Mouse (Mus musculus): Measurements from ENCODE around the gene Fry.
A peak's percentile ranks its signal among the peaks of the same experiment; 100 is the strongest.

Fry gene

GRCm38 (mm10) chr5:150118455-150119241, at the start of gene Fry:
Gene Fry, plus strand, starts transcription at chr5:150118645.
- DNase-seq (ENCODE audit: low spot score) = peak; percentile 87

- peak; percentile 45 for DNase-seq (ENCODE audit: low spot score)
Observed at GRCm38 (mm10) chr5:150070086-150070485, 48.4 kb upstream of the Fry start.

- DNase-seq (ENCODE audit: low spot score) = no peak
Observed at GRCm38 (mm10) chr5:150071738-150072137, 46.7 kb upstream of the Fry start.

DNA sequence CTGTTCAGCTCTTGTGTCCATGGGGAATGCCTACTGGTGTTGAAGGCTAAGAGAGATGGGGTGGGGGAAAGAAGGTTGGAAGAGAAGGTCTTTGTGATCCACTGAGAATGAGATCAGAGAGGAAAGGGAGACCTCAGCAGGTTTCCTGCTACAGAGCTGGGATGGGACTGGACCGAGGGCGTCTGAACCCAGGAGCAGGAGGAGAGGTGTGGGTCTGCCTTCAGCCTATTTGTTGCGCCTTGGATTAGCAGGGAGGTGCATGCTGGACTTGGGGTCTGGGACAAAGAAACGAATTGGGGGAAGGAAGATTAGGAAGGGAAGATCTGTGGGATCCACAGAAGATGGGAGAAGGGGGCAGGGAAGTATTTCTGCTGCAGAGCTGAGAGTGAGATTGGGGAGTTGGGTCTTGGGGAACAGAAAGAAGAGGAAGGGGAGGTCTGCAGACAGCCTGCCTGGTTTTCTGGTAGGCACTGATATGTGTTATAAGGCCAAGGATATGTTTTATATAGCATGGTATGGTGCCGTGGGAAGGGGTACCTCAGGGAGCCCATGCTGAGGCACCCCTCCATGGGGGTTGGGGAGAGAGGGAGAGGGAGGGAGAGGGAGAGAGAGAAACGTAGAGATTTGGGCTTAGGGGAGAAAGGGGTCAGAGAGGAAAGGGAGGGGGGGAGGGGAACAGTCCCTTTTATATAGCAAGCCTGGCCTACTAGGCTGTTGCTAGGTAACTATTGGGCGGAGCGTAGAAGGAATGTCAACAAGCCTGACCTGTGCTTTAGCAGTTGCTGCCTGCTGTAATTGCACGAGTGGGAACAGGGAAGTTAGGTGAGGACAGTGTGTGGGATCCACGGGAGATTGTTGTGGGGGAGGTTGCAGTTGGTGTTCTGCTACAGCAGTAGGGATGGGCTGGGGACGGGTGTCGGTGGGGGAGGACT, 38.3 kb upstream of the Fry start:
- DNase-seq (ENCODE audit: low spot score) = peak; percentile 88

DNA sequence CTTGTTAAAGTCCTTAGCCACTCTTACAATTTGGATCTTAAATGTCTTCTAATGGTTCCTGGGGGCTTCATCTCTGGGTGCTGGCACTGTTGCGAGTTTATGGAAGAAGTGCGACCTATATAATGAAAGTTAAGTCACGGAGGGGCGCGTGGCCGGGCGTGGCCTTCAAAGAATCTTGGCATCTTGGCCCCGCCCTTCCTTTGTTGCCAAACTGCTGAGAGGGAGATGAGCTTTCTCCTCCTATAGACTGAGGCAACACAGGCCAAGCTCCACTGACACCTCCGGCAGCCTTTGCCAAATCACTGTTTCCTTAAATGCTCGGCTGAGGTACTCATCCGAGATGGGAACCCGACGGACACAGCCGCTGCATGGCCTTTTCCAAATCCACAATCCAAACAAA, 35.7 kb upstream of the Fry start:
- DNase-seq (ENCODE audit: low spot score) = no peak

DNA sequence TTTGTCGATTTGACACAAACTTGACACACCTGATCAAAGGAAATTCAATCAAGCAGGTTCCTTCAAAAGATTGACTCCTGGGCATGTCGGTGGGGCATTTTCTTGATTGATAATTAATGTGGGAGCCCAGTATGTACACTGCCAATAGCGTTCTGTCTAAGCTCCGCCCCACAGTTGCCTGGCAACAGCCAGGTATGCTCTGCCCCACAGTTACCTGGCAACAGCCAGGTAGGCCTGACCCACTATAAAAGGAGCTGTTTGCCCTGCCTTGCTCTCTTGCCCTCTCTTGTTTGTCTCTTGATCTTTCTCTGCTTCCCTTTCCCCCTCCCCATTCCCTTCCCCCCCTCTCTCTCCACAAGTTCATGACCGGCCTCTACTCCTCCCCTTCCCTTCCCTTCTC, 35.3 kb upstream of the Fry start:
- no peak for DNase-seq (ENCODE audit: low spot score)

DNA sequence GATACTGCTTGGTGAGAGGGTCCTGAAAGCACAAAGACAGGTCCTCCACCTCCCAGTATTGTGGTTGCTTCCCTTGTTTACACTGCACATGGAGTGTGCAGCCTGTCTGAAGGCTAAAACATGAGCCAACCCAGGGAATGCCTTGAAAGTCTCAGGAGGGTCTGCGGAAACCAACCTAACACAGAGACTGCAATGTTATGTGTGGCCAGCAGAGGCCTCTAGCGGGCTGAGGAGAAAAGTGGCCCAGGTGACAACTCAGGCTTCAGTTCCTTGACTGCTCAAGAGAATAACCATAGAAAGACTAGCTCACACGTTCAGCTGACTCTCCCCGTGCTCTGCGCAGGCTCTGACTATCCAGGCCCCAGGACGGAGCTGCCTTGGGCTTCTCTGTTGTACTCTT, 20.8 kb upstream of the Fry start:
- DNase-seq (ENCODE audit: low spot score) = peak; percentile 77

GRCm38 (mm10) chr5:150098754-150099153, 19.7 kb upstream of the Fry start:
- no peak for DNase-seq (ENCODE audit: low spot score)

DNA sequence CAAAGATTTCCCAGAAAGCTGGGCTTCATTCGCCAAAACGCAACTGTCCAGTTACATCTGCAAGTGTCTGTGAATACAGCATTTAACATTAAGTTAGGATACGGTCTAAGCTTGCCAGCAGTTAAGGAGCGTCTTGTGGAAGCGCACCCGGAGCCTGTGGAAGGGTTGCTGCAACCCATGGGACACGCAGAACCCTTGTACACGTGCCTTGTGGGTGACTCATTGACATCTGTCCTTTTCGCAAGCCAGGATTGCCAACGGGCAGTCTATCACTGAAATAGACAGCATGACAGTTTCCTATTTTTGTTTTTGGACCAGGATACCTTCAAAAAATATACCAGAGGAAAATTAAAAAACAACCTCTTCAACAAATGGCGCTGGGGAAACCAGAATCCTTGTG, 16.7 kb upstream of the Fry start:
- DNase-seq (ENCODE audit: low spot score) = no peak

DNA sequence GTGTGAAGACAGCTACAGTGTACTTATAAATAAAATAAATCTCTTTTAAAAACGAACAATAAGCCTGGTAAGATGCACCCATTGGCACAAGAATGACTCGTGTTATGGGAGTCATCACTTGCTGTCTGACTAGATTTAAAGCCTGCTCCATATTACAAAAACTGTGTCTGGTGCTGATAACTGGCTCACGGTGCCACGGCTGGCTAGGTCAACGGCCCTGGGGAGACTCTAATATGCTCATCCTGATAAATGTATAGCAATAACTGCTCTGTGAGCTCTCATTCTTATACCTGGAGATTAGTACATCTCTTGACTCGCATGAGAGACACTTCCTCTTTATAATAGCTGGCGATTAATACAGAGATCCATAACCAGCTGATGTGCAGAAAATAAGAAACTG, 12.1 kb upstream of the Fry start:
- DNase-seq (ENCODE audit: low spot score) = no peak

DNA sequence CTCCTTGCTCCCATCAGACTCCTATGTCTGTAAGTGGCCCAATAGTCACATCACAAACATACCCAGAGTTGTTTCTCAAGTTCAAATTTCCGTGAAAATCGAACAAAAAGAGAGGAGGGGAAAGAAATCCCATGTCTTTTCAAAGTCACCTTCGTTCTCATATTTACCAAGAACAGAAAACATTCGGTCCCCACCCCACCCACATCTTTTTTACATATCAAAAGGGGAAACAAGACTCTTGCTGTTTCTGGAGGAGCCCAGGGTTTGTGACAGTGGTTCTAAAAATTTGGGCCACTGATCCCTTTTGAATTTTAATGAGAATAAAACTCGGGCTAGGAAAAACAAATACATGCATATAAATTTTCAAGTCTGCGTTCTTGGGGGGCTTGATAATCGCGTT, 7.2 kb upstream of the Fry start:
- no peak for DNase-seq (ENCODE audit: low spot score)

DNA sequence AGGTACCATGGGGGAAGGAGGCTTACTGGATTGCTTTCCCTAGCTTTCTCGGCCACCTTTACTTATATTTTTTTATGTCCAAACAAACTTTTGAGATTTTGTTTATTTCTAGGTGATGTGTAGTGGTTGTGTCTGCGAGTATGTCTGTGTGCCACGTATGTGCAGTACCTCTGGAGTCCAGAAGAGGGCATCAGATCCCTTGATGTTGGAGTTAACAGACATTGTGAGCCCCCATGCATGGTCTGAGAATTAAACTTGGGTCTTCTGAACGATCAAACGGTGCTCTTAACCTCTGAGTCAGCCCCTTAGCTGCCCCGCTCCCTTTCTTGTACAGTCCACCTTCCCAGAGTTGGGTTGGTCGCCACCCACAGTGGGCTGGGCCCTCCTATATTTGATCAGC, 4.4 kb upstream of the Fry start:
- peak; percentile 36 for DNase-seq (ENCODE audit: low spot score)

DNA sequence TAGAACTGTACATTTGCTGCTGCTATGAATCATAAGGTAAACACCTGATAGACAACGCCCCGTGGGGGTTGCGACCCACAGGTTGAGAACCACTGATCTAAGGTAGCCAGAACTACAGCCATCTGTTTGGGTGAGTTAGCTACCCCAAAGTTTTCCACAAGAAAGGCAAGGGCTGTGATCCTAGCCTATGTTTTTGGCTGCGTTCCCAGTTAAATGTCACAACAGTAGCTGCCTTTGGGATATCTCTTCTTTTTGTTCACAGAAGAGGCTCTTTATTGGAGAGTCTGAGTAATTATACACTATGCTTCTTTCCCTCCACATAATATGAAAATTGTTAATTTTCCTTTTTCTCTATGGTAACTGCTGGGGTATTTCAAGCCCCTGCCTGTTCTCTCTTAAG, 3.7 kb upstream of the Fry start:
- no peak for DNase-seq (ENCODE audit: low spot score)

GRCm38 (mm10) chr5:150115271-150116092, 3.0 kb upstream of the Fry start:
- peak; percentile 38 for DNase-seq (ENCODE audit: low spot score)

DNA sequence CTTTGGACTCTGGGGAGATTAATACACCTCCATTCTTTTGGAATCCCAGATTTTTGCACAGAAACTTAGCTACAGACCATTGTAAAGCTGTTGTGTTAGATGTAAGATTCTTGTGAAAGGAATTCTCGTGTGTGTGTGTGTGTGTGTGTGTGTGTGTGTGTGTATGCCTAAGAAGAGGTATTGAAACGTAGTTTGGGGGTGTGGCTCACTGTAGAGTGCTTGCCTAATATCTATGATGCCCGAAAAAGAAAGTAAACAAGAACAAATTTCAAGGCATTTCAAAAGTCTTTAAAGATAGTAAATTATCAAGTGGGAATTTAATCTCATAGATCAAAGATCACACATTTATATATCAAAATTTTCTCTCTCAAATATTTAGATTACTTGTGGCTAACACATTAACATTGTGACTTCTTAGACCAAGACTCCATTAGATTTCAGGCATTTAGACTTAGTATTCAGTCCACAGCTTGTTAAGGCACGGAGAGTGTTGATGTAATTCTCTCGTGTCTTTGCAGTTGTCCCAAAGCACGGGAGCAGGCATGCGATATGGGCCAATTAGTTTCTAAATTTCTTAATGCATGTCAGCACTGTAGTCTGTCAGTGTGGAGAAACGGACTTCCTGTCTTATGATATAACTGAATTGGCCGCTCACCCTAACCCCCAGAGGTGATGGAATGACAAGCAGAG, 2.1 kb upstream of the Fry start:
- DNase-seq (ENCODE audit: low spot score) = no peak

- DNase-seq (ENCODE audit: low spot score) = no peak
Observed at GRCm38 (mm10) chr5:150116906-150117216, 1.6 kb upstream of the Fry start.

DNA sequence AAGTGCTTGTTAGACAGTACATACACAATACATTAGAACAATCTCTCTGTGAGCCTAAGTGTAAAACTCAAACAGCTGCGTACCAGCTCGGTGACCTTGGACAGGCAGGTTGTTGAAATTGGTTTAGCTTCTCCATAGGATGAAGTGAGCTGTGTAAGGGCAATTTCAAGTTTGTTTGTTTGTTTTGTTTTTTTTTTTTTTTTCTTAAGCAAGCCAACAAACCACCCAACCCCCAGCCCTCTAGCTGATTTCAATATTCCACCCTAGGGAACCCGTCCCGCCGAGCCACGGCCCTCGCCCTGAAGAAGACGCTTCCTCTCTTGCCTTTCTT, 356 bp upstream of the Fry start:
- DNase-seq (ENCODE audit: low spot score) = no peak

- no peak for DNase-seq (ENCODE audit: low spot score)
Observed at GRCm38 (mm10) chr5:150120676-150121075, 2.2 kb downstream of the Fry start.

GRCm38 (mm10) chr5:150122095-150122494, 3.6 kb downstream of the Fry start:
- no peak for DNase-seq (ENCODE audit: low spot score)

GRCm38 (mm10) chr5:150122571-150122970, 4.1 kb downstream of the Fry start:
- DNase-seq (ENCODE audit: low spot score) = no peak

- no peak for DNase-seq (ENCODE audit: low spot score)
Observed at GRCm38 (mm10) chr5:150125920-150126319, 7.5 kb downstream of the Fry start.

- DNase-seq (ENCODE audit: low spot score) = no peak
Observed at GRCm38 (mm10) chr5:150128432-150128831, 10.0 kb downstream of the Fry start.
